Mouse (Mus musculus): ENCODE data around the gene Psors1c2. TPM values are rescaled to one million over a fixed set of nuclear protein-coding genes. Genes with fewer than 3 reads are reported as not detected.
A peak's percentile ranks its signal among the peaks of the same experiment; 100 is the strongest.

Psors1c2 gene
- polyA plus RNA-seq, 1 experiment from 2014 or later: 0.61 TPM

GRCm38 (mm10) chr17:35556812-35557211 is 23.8 kb downstream of the Psors1c2 start:
- DNase-seq (peak; percentile 64), ATAC-seq (ENCODE audit: low FRiP score, low TSS enrichment) (no peak)
- 24% methylated on average over 5 of the region's 5 CpGs for WGBS
- no peaks in the 10 kb centered on the region for H3K9me3 ChIP-seq (ENCODE audit: control insufficient read depth, low read length)
- no peak overlapping the region for H3K27ac ChIP-seq (replicated peaks; ENCODE audit: low read depth, low read length)
- H3K9ac ChIP-seq (replicated peaks; ENCODE audit: low read length): no peak overlapping the region
- no peak overlapping the region for H3K4me2 ChIP-seq (ENCODE audit: low read length)
- H3K4me3 ChIP-seq (replicated peaks; ENCODE audit: low read depth, low read length): no peak overlapping the region
- no peaks in the 10 kb centered on the region for H3K36me3 ChIP-seq (ENCODE audit: control insufficient read depth, insufficient read depth, low read length)
- no peaks in the 10 kb centered on the region for H3K27me3 ChIP-seq (ENCODE audit: control insufficient read depth, insufficient read depth, low read length)
- H3K4me1 ChIP-seq (ENCODE audit: control insufficient read depth, insufficient read depth, low read length): no peaks in the 10 kb centered on the region

- 83% methylated on average over 9 of the region's 9 CpGs for WGBS
- ATAC-seq (ENCODE audit: low FRiP score, low TSS enrichment) (no peak), DNase-seq (no peak)
- Histone ChIP-seq H3K9ac (replicated peaks; ENCODE audit: low read length) (no peak overlapping the region), H3K4me3 (replicated peaks; ENCODE audit: low read depth, low read length) (no peak overlapping the region), H3K4me1 (ENCODE audit: control insufficient read depth, insufficient read depth, low read length) (no peaks in the 10 kb centered on the region), H3K4me2 (ENCODE audit: low read length) (no peak overlapping the region), H3K27me3 (ENCODE audit: control insufficient read depth, insufficient read depth, low read length) (no peaks in the 10 kb centered on the region), H3K9me3 (ENCODE audit: control insufficient read depth, low read length) (no peaks in the 10 kb centered on the region), H3K27ac (replicated peaks; ENCODE audit: low read depth, low read length) (no peak overlapping the region), H3K36me3 (ENCODE audit: control insufficient read depth, insufficient read depth, low read length) (no peaks in the 10 kb centered on the region)
Measured at GRCm38 (mm10) chr17:35557351-35557750, 24.4 kb downstream of the Psors1c2 start.

GRCm38 (mm10) chr17:35558216-35558615 is 25.2 kb downstream of the Psors1c2 start:
- no peaks in the 10 kb centered on the region for H3K27me3 ChIP-seq (ENCODE audit: control insufficient read depth, insufficient read depth, low read length)
- no peaks in the 10 kb centered on the region for H3K36me3 ChIP-seq (ENCODE audit: control insufficient read depth, insufficient read depth, low read length)
- H3K4me3 ChIP-seq (replicated peaks; ENCODE audit: low read depth, low read length): no peak overlapping the region
- H3K27ac ChIP-seq (replicated peaks; ENCODE audit: low read depth, low read length): no peak overlapping the region
- no peak overlapping the region for H3K4me2 ChIP-seq (ENCODE audit: low read length)
- WGBS: 61% methylated on average over 8 of the region's 8 CpGs
- H3K9ac ChIP-seq (replicated peaks; ENCODE audit: low read length): no peak overlapping the region
- H3K9me3 ChIP-seq (ENCODE audit: control insufficient read depth, low read length): no peaks in the 10 kb centered on the region
- ATAC-seq (ENCODE audit: low FRiP score, low TSS enrichment) (no peak), DNase-seq (no peak)
- H3K4me1 ChIP-seq (ENCODE audit: control insufficient read depth, insufficient read depth, low read length): no peaks in the 10 kb centered on the region

- H3K9ac ChIP-seq (replicated peaks; ENCODE audit: low read length): no peak within 1 kb of the TSS
- H3K27me3 ChIP-seq (ENCODE audit: control insufficient read depth, insufficient read depth, low read length): peaks cover 9% of the 10 kb centered on the region
- no peak within 1 kb of the TSS for H3K27ac ChIP-seq (replicated peaks; ENCODE audit: low read depth, low read length)
- WGBS: 55% methylated on average over 3 of the region's 3 CpGs
- peaks cover 5% of the 10 kb centered on the region for H3K4me1 ChIP-seq (ENCODE audit: control insufficient read depth, insufficient read depth, low read length)
- no peak within 1 kb of the TSS for H3K4me3 ChIP-seq (replicated peaks; ENCODE audit: low read depth, low read length)
- DNase-seq (no peak), ATAC-seq (ENCODE audit: low FRiP score, low TSS enrichment) (no peak)
- no peaks in the 10 kb centered on the region for H3K36me3 ChIP-seq (ENCODE audit: control insufficient read depth, insufficient read depth, low read length)
- H3K9me3 ChIP-seq (ENCODE audit: control insufficient read depth, low read length): no peaks in the 10 kb centered on the region
- H3K4me2 ChIP-seq (ENCODE audit: low read length): no peak within 1 kb of the TSS
Measured at GRCm38 (mm10) chr17:35567150-35567549, 34.1 kb downstream of the Psors1c2 start, which contains the start of gene 2300002M23Rik. Gene 2300002M23Rik (plus strand): TSS chr17:35567450.

GRCm38 (mm10) chr17:35567767-35568166 is 34.8 kb downstream of the Psors1c2 start:
- no peak for ATAC-seq (ENCODE audit: low FRiP score, low TSS enrichment)
- WGBS: 19% methylated on average over 9 of the region's 9 CpGs
- Histone ChIP-seq H3K9ac (replicated peaks; ENCODE audit: low read length) (no peak overlapping the region), H3K27me3 (ENCODE audit: control insufficient read depth, insufficient read depth, low read length) (peaks cover 9% of the 10 kb centered on the region), H3K4me2 (ENCODE audit: low read length) (no peak overlapping the region), H3K4me3 (replicated peaks; ENCODE audit: low read depth, low read length) (no peak overlapping the region), H3K4me1 (ENCODE audit: control insufficient read depth, insufficient read depth, low read length) (peaks cover 5% of the 10 kb centered on the region), H3K36me3 (ENCODE audit: control insufficient read depth, insufficient read depth, low read length) (no peaks in the 10 kb centered on the region), H3K27ac (replicated peaks; ENCODE audit: low read depth, low read length) (no peak overlapping the region), H3K9me3 (ENCODE audit: control insufficient read depth, low read length) (no peaks in the 10 kb centered on the region)
- DNase-seq: no peak

GRCm38 (mm10) chr17:35569091-35569944 is 36.3 kb downstream of the Psors1c2 start:
- Histone ChIP-seq H3K4me1 (ENCODE audit: control insufficient read depth, insufficient read depth, low read length) (peaks cover 5% of the 10 kb centered on the region), H3K27me3 (ENCODE audit: control insufficient read depth, insufficient read depth, low read length) (peaks cover 9% of the 10 kb centered on the region), H3K36me3 (ENCODE audit: control insufficient read depth, insufficient read depth, low read length) (no peaks in the 10 kb centered on the region), H3K4me3 (replicated peaks; ENCODE audit: low read depth, low read length) (peak overlapping the region; percentile 22), H3K4me2 (ENCODE audit: low read length) (peak overlapping the region; percentile 60), H3K9ac (replicated peaks; ENCODE audit: low read length) (peak overlapping the region; percentile 51), H3K27ac (replicated peaks; ENCODE audit: low read depth, low read length) (no peak overlapping the region), H3K9me3 (ENCODE audit: control insufficient read depth, low read length) (no peaks in the 10 kb centered on the region)
- DNase-seq (peak; percentile 68), ATAC-seq (ENCODE audit: low FRiP score, low TSS enrichment) (peak; percentile 55; the same call in 1 of the 2 replicates)
- WGBS: 2% methylated on average over 28 of the region's 28 CpGs

- Histone ChIP-seq H3K9me3 (ENCODE audit: control insufficient read depth, low read length) (no peaks in the 10 kb centered on the region), H3K9ac (replicated peaks; ENCODE audit: low read length) (no peak overlapping the region), H3K27ac (replicated peaks; ENCODE audit: low read depth, low read length) (no peak overlapping the region), H3K4me2 (ENCODE audit: low read length) (no peak overlapping the region), H3K36me3 (ENCODE audit: control insufficient read depth, insufficient read depth, low read length) (no peaks in the 10 kb centered on the region), H3K27me3 (ENCODE audit: control insufficient read depth, insufficient read depth, low read length) (peaks cover 9% of the 10 kb centered on the region), H3K4me3 (replicated peaks; ENCODE audit: low read depth, low read length) (no peak overlapping the region), H3K4me1 (ENCODE audit: control insufficient read depth, insufficient read depth, low read length) (peaks cover 5% of the 10 kb centered on the region)
- WGBS: 75% methylated on average over 14 of the region's 14 CpGs
- DNase-seq (no peak), ATAC-seq (ENCODE audit: low FRiP score, low TSS enrichment) (no peak)
Measured at GRCm38 (mm10) chr17:35570836-35571235, 37.8 kb downstream of the Psors1c2 start.

GRCm38 (mm10) chr17:35571477-35571876 is 38.5 kb downstream of the Psors1c2 start:
- no peak overlapping the region for H3K4me2 ChIP-seq (ENCODE audit: low read length)
- WGBS: 95% methylated on average over 7 of the region's 7 CpGs
- no peak overlapping the region for H3K9ac ChIP-seq (replicated peaks; ENCODE audit: low read length)
- H3K36me3 ChIP-seq (ENCODE audit: control insufficient read depth, insufficient read depth, low read length): no peaks in the 10 kb centered on the region
- peaks cover 5% of the 10 kb centered on the region for H3K4me1 ChIP-seq (ENCODE audit: control insufficient read depth, insufficient read depth, low read length)
- no peak for DNase-seq
- no peaks in the 10 kb centered on the region for H3K9me3 ChIP-seq (ENCODE audit: control insufficient read depth, low read length)
- H3K27ac ChIP-seq (replicated peaks; ENCODE audit: low read depth, low read length): no peak overlapping the region
- ATAC-seq (ENCODE audit: low FRiP score, low TSS enrichment): no peak
- peaks cover 9% of the 10 kb centered on the region for H3K27me3 ChIP-seq (ENCODE audit: control insufficient read depth, insufficient read depth, low read length)
- H3K4me3 ChIP-seq (replicated peaks; ENCODE audit: low read depth, low read length): no peak overlapping the region

- Histone ChIP-seq H3K9me3 (ENCODE audit: control insufficient read depth, low read length) (no peaks in the 10 kb centered on the region), H3K4me1 (ENCODE audit: control insufficient read depth, insufficient read depth, low read length) (no peaks in the 10 kb centered on the region), H3K36me3 (ENCODE audit: control insufficient read depth, insufficient read depth, low read length) (no peaks in the 10 kb centered on the region), H3K4me2 (ENCODE audit: low read length) (no peak overlapping the region), H3K27ac (replicated peaks; ENCODE audit: low read depth, low read length) (no peak overlapping the region), H3K4me3 (replicated peaks; ENCODE audit: low read depth, low read length) (no peak overlapping the region), H3K27me3 (ENCODE audit: control insufficient read depth, insufficient read depth, low read length) (no peaks in the 10 kb centered on the region), H3K9ac (replicated peaks; ENCODE audit: low read length) (no peak overlapping the region)
- ATAC-seq (ENCODE audit: low FRiP score, low TSS enrichment) (no peak), DNase-seq (peak; percentile 86)
- WGBS: 21% methylated on average over 6 of the region's 6 CpGs
Measured at GRCm38 (mm10) chr17:35578211-35578610, 45.2 kb downstream of the Psors1c2 start.

Measured in midbrain, embryonic 14.5 days (tissue).